In genomic region chr4:130766387-130766786, GRCm38 (mm10) we compare ENCODE assay signal across 15 mouse cellular contexts.
"Had no signal": no experiment of that assay in that cellular context is flagged by ENCODE, and none has a peak within 500 bp of the region (broad histone marks: within the 10 kb centered on the region; RNA-seq: fewer than 3 reads in every experiment).

No protein-coding gene starts in this region.

- H3K4me2 ChIP-seq: neural tube, embryonic 15.5 days; stomach, embryonic 15.5 days had no signal

- H3K9ac ChIP-seq: neural tube, embryonic 15.5 days; stomach, embryonic 15.5 days had no signal

- H3K4me3 ChIP-seq: neural tube, embryonic 15.5 days; stomach, embryonic 15.5 days had no signal

- DNase-seq: retina, postnatal 1 day; right cerebral cortex, adult 18-20 months; right cerebral cortex, postnatal 14 days; right cerebral cortex, postnatal 25 days; right cerebral cortex, postnatal 4 days; spleen, adult 18-20 months; thymus, adult 18-20 months; thymus, adult 2 months; thymus, postnatal 14 days; thymus, postnatal 25 days; thymus, postnatal 36 days; thymus, postnatal 4 days had no signal

- H3K27ac ChIP-seq: neural tube, embryonic 15.5 days; stomach, embryonic 15.5 days; stomach, postnatal 0 days had no signal

- H3K4me1 ChIP-seq: stomach, embryonic 15.5 days had no signal

- H3K9me3 ChIP-seq: neural tube, embryonic 15.5 days; stomach, embryonic 15.5 days had no signal

- H3K27me3 ChIP-seq: neural tube, embryonic 15.5 days; stomach, embryonic 15.5 days had no signal
